Mouse (Mus musculus): Measurements from ENCODE around the gene Gm13090.

Gene Gm13090

GRCm38 (mm10) chr4:151138586-151138985 is 49.2 kb downstream of the Gm13090 start:
- DNase-seq (ENCODE audit: low spot score): no peak

- DNase-seq (ENCODE audit: low spot score): peak; percentile 70
Observed at GRCm38 (mm10) chr4:151139053-151139840, 49.9 kb downstream of the Gm13090 start.

DNA sequence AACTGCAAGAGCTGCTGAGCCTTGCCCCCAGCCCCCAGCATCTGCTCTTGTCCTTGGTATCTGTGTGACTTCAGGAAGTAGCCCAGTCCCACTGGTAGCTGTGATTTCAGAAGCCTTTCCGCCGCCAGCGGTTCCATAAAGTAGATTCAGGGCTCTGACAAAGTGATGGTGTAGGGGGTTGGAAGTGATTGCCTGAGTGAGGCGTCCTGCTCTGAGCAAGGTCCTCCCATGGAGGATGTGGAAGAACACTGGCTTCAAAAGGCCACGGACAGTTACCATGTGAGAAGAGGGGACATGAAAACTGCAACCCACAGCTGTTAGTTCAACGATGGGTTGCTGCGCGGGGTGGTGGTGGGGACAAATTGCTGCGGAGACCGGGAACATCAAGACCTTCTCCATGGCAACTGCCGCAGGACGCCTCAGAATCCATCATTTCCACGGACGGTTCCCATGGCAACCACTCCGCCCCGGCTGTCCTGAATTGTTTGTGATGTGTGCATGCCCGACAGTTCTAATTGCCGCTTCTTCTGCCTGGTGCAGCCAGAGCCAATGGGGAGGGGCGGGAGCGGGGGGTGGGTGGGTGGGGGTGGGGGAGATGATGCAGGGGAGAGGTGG is 51.1 kb downstream of the Gm13090 start:
- no peak for DNase-seq (ENCODE audit: low spot score)
